Mouse (Mus musculus): Measurements from ENCODE around the gene Arf1.

The Arf1 gene

GRCm38 (mm10) chr11:59187706-59188105, 40.4 kb downstream of the Arf1 start:
- no peak for DNase-seq

DNA sequence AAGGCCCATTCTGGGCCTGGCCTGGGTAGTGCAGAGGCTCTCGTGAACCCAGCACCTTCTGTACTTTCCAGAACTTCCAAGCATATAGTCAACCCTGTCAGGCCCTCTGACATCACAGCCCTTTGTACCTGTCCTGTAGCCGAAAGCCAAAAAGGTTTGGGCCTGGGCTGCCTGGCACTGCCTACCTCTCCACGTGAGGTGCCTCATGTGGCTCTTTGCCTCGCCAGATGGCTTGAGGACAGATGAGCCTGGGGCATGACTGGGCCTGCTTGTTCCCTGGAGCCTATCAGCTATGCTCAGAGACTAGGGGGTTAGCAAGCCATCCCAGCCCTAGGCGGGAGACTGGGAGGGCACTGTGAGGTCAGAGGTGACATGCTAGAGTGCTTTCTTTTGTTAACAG, 42.6 kb downstream of the Arf1 start:
- DNase-seq = no peak

GRCm38 (mm10) chr11:59183821-59184220, 44.2 kb downstream of the Arf1 start:
- DNase-seq = peak; percentile 77

- peak; percentile 76 for DNase-seq
Observed at GRCm38 (mm10) chr11:59182864-59183331, 45.2 kb downstream of the Arf1 start, which contains the start of gene Gjc2. Gene Gjc2 (minus strand): TSS chr11:59183213.

DNA sequence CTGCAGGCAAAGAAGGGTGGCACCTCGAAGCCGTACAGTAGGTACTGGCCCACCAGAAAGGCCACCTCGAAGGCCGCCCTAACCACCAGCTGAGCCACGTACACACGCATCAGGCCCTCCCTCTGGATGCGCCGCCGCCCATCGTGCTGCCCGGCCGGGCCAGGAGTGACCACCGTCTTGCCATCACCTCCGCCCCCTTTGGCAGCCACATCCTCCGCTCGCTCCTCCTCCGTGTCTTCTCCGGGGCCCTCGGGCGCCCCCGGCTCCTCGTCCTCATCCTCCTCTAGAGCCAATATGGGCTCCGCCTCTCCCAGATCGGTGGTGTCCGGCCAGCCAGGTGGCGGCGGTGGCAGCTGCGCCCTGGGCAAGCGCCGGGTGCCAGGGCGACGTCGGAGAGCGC, 51.1 kb downstream of the Arf1 start:
- DNase-seq = no peak

- DNase-seq = no peak
Observed at GRCm38 (mm10) chr11:59176475-59176874, 51.6 kb downstream of the Arf1 start.

DNA sequence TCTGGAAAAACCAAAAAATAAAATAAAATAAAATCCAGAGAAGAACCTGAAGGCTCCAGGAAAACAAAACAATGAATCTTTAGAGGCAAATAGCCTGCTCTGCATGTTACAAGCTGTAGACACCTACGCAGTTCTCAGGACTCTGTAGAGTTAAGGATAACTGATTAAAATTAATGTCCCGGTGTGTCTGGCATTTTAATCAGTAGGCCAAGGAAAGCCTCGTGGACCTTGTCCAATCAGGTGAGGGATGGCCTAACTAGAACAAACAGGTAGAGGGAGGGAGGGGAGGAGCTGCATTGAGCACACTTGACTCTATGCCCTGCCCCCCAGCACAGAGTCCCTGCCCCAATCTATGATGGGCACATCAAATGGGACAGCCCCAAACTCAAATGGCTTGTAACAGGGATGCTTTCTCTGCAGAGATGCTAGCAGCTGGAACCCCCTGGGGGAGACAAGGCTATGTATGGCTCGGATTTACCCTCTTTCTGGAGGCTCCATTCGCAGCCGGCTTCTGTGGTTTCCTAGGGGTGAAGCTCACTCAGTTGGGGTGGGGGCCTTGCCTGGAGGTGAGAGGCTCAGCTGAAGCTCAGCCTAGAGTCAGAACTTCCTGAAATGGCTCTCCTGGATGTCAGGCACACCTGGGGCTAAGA, 53.8 kb downstream of the Arf1 start:
- DNase-seq = no peak

DNA sequence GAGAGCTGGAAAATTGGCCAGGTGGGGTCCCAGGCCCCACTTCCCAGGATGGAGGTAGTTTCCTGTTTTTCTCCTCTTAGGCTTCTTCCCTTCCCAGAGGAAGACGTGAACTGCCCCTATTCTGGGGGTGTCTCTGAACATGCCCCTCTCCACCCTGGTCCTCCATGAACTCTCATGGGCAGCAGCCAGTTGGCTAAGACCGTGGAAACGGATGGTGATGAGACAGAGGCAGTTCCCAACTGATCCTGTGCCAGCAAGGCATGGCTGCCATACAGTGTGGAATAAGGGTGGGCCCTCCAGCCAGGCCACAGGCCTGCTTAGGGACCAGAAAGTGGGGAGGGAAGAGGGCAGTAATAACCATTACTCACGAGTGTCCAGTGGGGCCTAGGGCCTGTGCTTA, 57.5 kb downstream of the Arf1 start:
- DNase-seq = no peak

- DNase-seq = no peak
Observed at GRCm38 (mm10) chr11:59169807-59170206, 58.3 kb downstream of the Arf1 start.

- no peak for DNase-seq
Observed at GRCm38 (mm10) chr11:59165616-59166241, 62.3 kb downstream of the Arf1 start.

DNA sequence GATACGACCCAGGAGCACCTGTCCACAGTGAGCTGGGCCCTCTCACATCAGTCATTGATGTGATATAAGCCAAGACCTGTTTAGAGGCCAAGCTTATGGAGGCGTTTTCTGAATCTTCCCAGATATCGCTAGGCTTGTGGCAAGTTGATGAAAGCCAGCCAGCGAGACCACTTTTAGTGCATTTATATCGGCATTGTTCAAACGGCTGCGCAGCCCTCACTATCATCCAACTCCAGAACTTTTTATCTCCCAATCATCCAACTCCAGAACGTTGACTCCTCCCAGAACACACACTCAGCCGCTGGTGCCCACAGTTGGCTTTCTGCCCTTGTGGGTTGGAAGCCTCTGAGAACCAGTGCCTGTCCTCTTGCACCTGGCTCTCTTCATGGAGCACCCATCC, 63.7 kb downstream of the Arf1 start:
- no peak for DNase-seq

DNA sequence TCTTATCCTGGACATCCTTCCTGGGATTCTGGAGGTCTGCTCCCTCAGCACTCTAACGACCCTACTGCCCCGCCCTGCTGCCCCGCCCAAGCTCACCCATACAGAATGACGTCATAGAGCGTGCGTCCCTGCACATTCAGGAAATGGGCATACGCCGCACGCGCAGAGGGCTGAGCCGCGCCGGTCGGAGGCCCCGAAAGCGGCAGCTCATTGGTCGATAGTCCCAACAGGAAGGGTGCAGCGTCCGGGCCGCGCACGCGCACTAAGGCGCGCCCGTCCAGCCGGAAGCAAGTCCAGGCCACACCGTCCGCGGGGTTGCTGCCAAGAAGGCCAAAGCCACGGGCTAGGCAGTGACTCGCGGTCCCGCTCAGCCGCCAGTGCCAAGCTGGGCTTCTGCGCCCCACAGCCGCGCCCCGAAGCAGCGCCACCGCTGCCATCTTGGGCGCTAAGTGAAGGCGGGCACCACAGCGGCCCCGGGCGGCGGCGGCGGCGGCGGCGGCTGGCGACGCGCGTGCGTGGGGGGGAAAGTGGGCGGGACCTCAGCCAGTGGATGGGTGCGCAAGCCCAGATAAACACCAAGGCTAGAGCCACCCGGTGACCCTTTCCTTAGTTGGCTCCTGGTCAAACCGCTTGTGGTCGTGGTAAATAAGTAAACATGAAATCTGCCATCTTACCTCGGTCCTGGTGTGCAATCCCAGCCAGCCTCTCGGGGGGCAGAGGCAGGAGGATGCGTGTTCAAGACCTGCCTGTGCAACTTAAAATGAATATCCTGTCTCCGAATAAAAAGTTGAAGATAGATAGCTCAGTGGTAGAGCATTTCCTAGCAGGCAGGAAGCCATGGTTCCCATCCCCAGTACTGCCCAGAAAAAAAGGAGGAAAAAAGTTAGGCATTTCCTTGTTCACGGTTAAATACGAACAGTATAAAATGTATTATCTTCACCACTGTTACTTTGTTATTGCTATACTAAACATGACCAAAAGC, 64.5 kb downstream of the Arf1 start, which contains the start of gene Iba57:
TSS of gene Iba57 (minus strand) at position 485 of the 982 bp plus-strand sequence.
- peak; percentile 99 for DNase-seq

- DNase-seq = no peak
Observed at GRCm38 (mm10) chr11:59162443-59163254, 65.4 kb downstream of the Arf1 start.
